Mouse (Mus musculus): Measurements from ENCODE around the gene Olfr780. TPM values are rescaled to one million over a fixed set of nuclear protein-coding genes. Genes with fewer than 3 reads are reported as not detected.

The Olfr780 gene
- polyA plus RNA-seq, 1 experiment from 2014 or later = not detected

Other genes with a start within 250 kb of the Olfr780 start
- gene Olfr766-ps1, start 249.1 kb upstream of the Olfr780 start, polyA plus RNA-seq (2015; fragmentation: Nextera tagmentation; extraction: Ambion mirVana) = not detected in 2 replicates
- not detected in 2 replicates for gene Olfr767, start 235.2 kb upstream of the Olfr780 start, polyA plus RNA-seq (2015; fragmentation: Nextera tagmentation; extraction: Ambion mirVana)
- gene Olfr768, start 218.7 kb upstream of the Olfr780 start, polyA plus RNA-seq (2015; fragmentation: Nextera tagmentation; extraction: Ambion mirVana) = not detected in 2 replicates
- not detected in 2 replicates for gene Olfr769, start 200.3 kb upstream of the Olfr780 start, polyA plus RNA-seq (2015; fragmentation: Nextera tagmentation; extraction: Ambion mirVana)
- not detected in 2 replicates for gene Olfr770, start 179.1 kb upstream of the Olfr780 start, polyA plus RNA-seq (2015; fragmentation: Nextera tagmentation; extraction: Ambion mirVana)
- gene Olfr771, start 153.4 kb upstream of the Olfr780 start, polyA plus RNA-seq (2015; fragmentation: Nextera tagmentation; extraction: Ambion mirVana) = not detected in 2 replicates
- not detected in 2 replicates for gene Olfr772, start 140.2 kb upstream of the Olfr780 start, polyA plus RNA-seq (2015; fragmentation: Nextera tagmentation; extraction: Ambion mirVana)
- gene Olfr773, start 130.7 kb upstream of the Olfr780 start, polyA plus RNA-seq (2015; fragmentation: Nextera tagmentation; extraction: Ambion mirVana) = not detected in 2 replicates
- gene Olfr774, start 81.9 kb upstream of the Olfr780 start, polyA plus RNA-seq (2015; fragmentation: Nextera tagmentation; extraction: Ambion mirVana) = not detected in 2 replicates
- not detected in 2 replicates for gene Olfr775, start 69.7 kb upstream of the Olfr780 start, polyA plus RNA-seq (2015; fragmentation: Nextera tagmentation; extraction: Ambion mirVana)
- gene Olfr776, start 59.0 kb upstream of the Olfr780 start, polyA plus RNA-seq (2015; fragmentation: Nextera tagmentation; extraction: Ambion mirVana) = not detected in 2 replicates
- gene Olfr777, start 46.6 kb upstream of the Olfr780 start, polyA plus RNA-seq (2015; fragmentation: Nextera tagmentation; extraction: Ambion mirVana) = not detected in 2 replicates
- not detected in 2 replicates for gene Olfr781, start 10.7 kb downstream of the Olfr780 start, polyA plus RNA-seq (2015; fragmentation: Nextera tagmentation; extraction: Ambion mirVana)
- gene Olfr782, start 30.7 kb downstream of the Olfr780 start, polyA plus RNA-seq (2015; fragmentation: Nextera tagmentation; extraction: Ambion mirVana) = not detected in 2 replicates
- gene Olfr784, start 66.0 kb downstream of the Olfr780 start, polyA plus RNA-seq (2015; fragmentation: Nextera tagmentation; extraction: Ambion mirVana) = 0.09 TPM in 1 of 2 replicates, not detected in the other
- not detected in 2 replicates for gene Olfr785, start 87.3 kb downstream of the Olfr780 start, polyA plus RNA-seq (2015; fragmentation: Nextera tagmentation; extraction: Ambion mirVana)
- gene Olfr786, start 109.2 kb downstream of the Olfr780 start, polyA plus RNA-seq (2015; fragmentation: Nextera tagmentation; extraction: Ambion mirVana) = not detected in 2 replicates
- gene Olfr787, start 143.7 kb downstream of the Olfr780 start, polyA plus RNA-seq (2015; fragmentation: Nextera tagmentation; extraction: Ambion mirVana) = not detected in 2 replicates
- gene Olfr788, start 152.9 kb downstream of the Olfr780 start, polyA plus RNA-seq (2015; fragmentation: Nextera tagmentation; extraction: Ambion mirVana) = not detected in 2 replicates
- gene Olfr789, start 166.6 kb downstream of the Olfr780 start, polyA plus RNA-seq (2015; fragmentation: Nextera tagmentation; extraction: Ambion mirVana) = not detected in 2 replicates
- not detected in 2 replicates for gene Olfr790, start 180.4 kb downstream of the Olfr780 start, polyA plus RNA-seq (2015; fragmentation: Nextera tagmentation; extraction: Ambion mirVana)
- gene Olfr791, start 203.7 kb downstream of the Olfr780 start, polyA plus RNA-seq (2015; fragmentation: Nextera tagmentation; extraction: Ambion mirVana) = not detected in 2 replicates
- not detected in 2 replicates for gene Olfr792, start 221.0 kb downstream of the Olfr780 start, polyA plus RNA-seq (2015; fragmentation: Nextera tagmentation; extraction: Ambion mirVana)
- gene Olfr794, start 249.5 kb downstream of the Olfr780 start, polyA plus RNA-seq (2015; fragmentation: Nextera tagmentation; extraction: Ambion mirVana) = not detected in 2 replicates